Mouse (Mus musculus): ENCODE results near the gene Abhd13. TPM values are rescaled to one million over a fixed set of nuclear protein-coding genes. Genes with fewer than 3 reads are reported as not detected.

Gene Abhd13
- polyA plus RNA-seq, 1 experiment from 2014 or later: 12.2 TPM

Other genes with a start within 250 kb of the Abhd13 start
- gene Fam155a, start 206.5 kb upstream of the Abhd13 start, polyA plus RNA-seq (2015; fragmentation: Nextera tagmentation; extraction: Ambion mirVana): 31.5 and 34.3 TPM in 2 replicates
- not detected in 2 replicates for gene Gm10217, start 113.5 kb upstream of the Abhd13 start, polyA plus RNA-seq (2015; fragmentation: Nextera tagmentation; extraction: Ambion mirVana)
- gene Lig4, start within 50 bp of the Abhd13 start, polyA plus RNA-seq (2015; fragmentation: Nextera tagmentation; extraction: Ambion mirVana): 14.1 and 14.2 TPM in 2 replicates
- gene Tnfsf13b, start 28.8 kb downstream of the Abhd13 start, polyA plus RNA-seq (2015; fragmentation: Nextera tagmentation; extraction: Ambion mirVana): 0.23 and 0.52 TPM in 2 replicates
- 7.2 and 7.4 TPM in 2 replicates for gene Myo16, start 176.2 kb downstream of the Abhd13 start, polyA plus RNA-seq (2015; fragmentation: Nextera tagmentation; extraction: Ambion mirVana)

Measured in midbrain, embryonic 16.5 days (tissue).